Mouse (Mus musculus) liver, postnatal 0 days (tissue): ENCODE measurements around the gene Trf. TPM values are rescaled to one million over a fixed set of nuclear protein-coding genes. Genes with fewer than 3 reads are reported as not detected.

ENCODE experiments used
- ATAC-seq: fragments of 200-750 bp; cut with Nextera tagmentation; 2 replicates; pipeline ENCODE4 v1.8.0; 2017; ENCODE audit warnings: mild to moderate bottlenecking, moderate library complexity
- DNase-seq: peaks from one replicate; pipeline ENCODE4 v3.0.0-alpha.2; 2016
- H3K27ac ChIP-seq: fragments of 300-500 bp; sonication (generic); 2 replicates; pipeline ENCODE4 v1.5.1; 2014; ENCODE audit warnings: antibody characterized with exemption, moderate library complexity, mild to moderate bottlenecking, low read depth
- H3K27me3 ChIP-seq: fragments of 300-500 bp; sonication (generic); 2 replicates; pipeline ENCODE4 v1.6.1; 2014; ENCODE audit warnings: low read length, control low read depth, mixed read lengths; ENCODE audit not compliant: insufficient read depth
- H3K36me3 ChIP-seq: fragments of 300-500 bp; sonication (generic); replicated peaks from 2 replicates; pipeline ENCODE4 v1.6.1; 2014; ENCODE audit warnings: mild to moderate bottlenecking, control low read depth, low read length, moderate library complexity, mixed read lengths; ENCODE audit not compliant: insufficient read depth
- H3K4me1 ChIP-seq: fragments of 300-500 bp; sonication (generic); 2 replicates; pipeline ENCODE4 v1.6.1; 2014; ENCODE audit warnings: antibody characterized with exemption, mild to moderate bottlenecking, control low read depth; ENCODE audit not compliant: insufficient read depth
- H3K4me2 ChIP-seq: fragments of 300-500 bp; sonication (generic); 2 replicates; pipeline ENCODE4 v1.6.1; 2014; ENCODE audit warnings: low read depth, mild to moderate bottlenecking, low read length, moderate library complexity, mixed read lengths
- H3K4me3 ChIP-seq: fragments of 300-500 bp; sonication (generic); 2 replicates; pipeline ENCODE4 v1.5.1; 2014; ENCODE audit warnings: low read depth, low read length
- H3K9ac ChIP-seq: fragments of 300-500 bp; sonication (generic); replicated peaks from 2 replicates; pipeline ENCODE4 v1.6.1; 2014; ENCODE audit warnings: mild to moderate bottlenecking, moderate library complexity
- H3K9me3 ChIP-seq: fragments of 300-500 bp; sonication (generic); 2 replicates; pipeline ENCODE4 v1.6.1; 2016; ENCODE audit warnings: mild to moderate bottlenecking, control low read depth, low read length, mixed read lengths
- CTCF ChIP-seq: sonication (generic); IDR thresholded peaks from 2 replicates; pipeline ENCODE4 v1.5.1; 2016; ENCODE audit warnings: antibody characterized with exemption, low read depth
- EP300 ChIP-seq: IDR thresholded peaks from 2 replicates; pipeline ENCODE4 v1.6.1; 2016; ENCODE audit warnings: antibody characterized with exemption, low read depth, mild to moderate bottlenecking
- WGBS: fragments of 180-500 bp; shearing (Covaris S2); extraction: QIAGEN DNeasy Blood & Tissue Kit; methylation state at CpG from one replicate; pipeline ENCODE4 v1.1.7; 2014; ENCODE audit not compliant: insufficient replicate concordance; 5-methylcytosine and 5-hydroxymethylcytosine counted together
- polyA plus RNA-seq: library from polyadenylated mRNA; unstranded; fragments of >200 nt; fragmentation: Nextera tagmentation; extraction: Ambion mirVana; gene quantifications from 2 replicates; pipeline ENCODE4 v1.2.1, GENCODE M21; 2015

The Trf gene
- polyA plus RNA-seq, 1 experiment from 2014 or later: 33,336 TPM

DNA sequence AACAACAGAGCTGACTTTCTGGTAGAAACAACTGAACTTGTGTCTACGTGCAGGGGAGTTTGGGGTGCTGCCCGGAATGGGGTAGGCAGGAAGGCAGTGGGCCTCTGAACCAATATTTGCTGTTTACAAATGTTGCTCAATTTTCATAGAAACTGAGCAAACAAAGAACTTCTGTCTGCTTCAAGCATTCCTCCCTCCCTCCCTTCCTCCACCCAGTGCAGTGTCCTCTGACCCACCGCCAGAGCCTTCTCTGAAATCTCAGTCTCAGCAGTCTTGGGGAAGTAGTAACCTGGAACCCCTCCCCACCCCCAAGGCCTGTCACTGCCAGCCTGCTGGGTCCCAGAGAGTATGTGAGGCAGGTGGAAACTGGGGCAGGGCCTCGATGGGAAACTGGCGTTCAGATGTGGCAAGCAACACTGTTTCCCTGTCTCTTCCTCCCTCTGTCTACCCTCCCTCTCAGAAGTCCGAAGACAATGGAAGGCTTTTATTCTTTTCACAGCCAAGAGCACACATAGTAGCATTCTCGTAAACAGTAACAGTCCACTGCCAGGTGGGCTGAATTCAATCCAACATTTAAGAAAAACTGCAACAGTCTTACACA is 4.4 kb upstream of the Trf start:
- H3K4me1 ChIP-seq: peaks cover 33% of the 10 kb centered on the region
- H3K27me3 ChIP-seq: no peaks in the 10 kb centered on the region
- H3K9me3 ChIP-seq: no peaks in the 10 kb centered on the region
- ATAC-seq (peak; percentile 64), DNase-seq (peak; percentile 45)
- peak overlapping the region; percentile 41; the same call in 1 of the 2 replicates for H3K9ac ChIP-seq
- no peaks in the 10 kb centered on the region for H3K36me3 ChIP-seq
- 41% methylated on average over 7 of the region's 7 CpGs for WGBS
- TF ChIP-seq CTCF: no peak
- TF ChIP-seq EP300: 0 out of 2 replicates have a peak, but pooled peaks have one; percentile 40
- no peak overlapping the region; the same call in 1 of the 2 replicates for H3K4me2 ChIP-seq
- H3K27ac ChIP-seq: peak overlapping the region; percentile 96
- H3K4me3 ChIP-seq: no peak overlapping the region

DNA sequence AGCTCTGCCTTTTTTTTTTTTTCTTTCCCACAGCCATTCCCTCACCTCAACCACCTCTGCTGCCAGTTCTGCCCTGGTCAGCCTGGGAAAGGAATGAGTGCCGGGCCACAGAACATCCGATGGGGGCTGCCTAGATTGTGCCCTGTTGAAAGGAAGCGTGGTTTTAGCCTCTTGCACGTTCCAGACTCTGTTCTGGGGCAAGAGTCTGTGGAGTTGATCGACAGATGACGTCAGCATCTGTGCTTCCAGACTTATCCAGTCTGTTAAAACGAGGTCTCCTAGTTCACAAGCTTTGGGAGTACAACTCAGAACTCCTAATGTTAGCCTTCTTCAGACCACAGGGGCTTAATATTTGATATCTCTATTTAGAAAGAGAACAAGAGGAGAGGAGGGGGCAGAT is 3.8 kb upstream of the Trf start:
- Histone ChIP-seq H3K4me2 (no peak overlapping the region; the same call in 1 of the 2 replicates), H3K4me3 (no peak overlapping the region), H3K9ac (no peak overlapping the region; the same call in 1 of the 2 replicates), H3K27ac (peak overlapping the region; percentile 96), H3K36me3 (no peaks in the 10 kb centered on the region), H3K27me3 (no peaks in the 10 kb centered on the region), H3K9me3 (no peaks in the 10 kb centered on the region), H3K4me1 (peaks cover 33% of the 10 kb centered on the region)
- DNase-seq: peak; percentile 51
- 32% methylated on average over 7 of the region's 7 CpGs for WGBS
- TF ChIP-seq EP300 (no peak), CTCF (no peak)
- peak; percentile 48 for ATAC-seq

DNA sequence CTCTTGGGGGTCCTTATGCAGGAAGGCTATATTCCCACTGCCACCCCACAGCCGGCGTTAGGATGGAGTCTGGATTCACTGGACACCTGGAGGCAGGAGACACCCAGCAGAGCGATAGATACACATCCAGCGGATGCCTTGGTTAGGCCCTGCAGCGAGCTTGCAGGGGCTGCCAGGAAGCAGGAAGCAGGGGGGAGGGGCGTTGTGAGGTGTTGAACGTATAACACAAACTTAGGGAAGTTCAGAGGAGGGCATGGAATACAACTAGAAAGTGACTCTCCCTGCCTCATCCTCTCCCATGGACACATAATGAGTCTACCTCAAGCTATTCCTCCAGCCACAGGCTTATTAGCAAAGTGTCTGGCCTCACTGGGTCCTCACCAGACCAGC is 2.8 kb upstream of the Trf start:
- TF ChIP-seq EP300 (no peak), CTCF (no peak)
- no peak for ATAC-seq
- H3K27ac ChIP-seq: peak overlapping the region; percentile 96
- H3K36me3 ChIP-seq: no peaks in the 10 kb centered on the region
- no peak for DNase-seq
- H3K4me2 ChIP-seq: no peak overlapping the region
- no peaks in the 10 kb centered on the region for H3K27me3 ChIP-seq
- H3K4me1 ChIP-seq: peaks cover 33% of the 10 kb centered on the region
- H3K4me3 ChIP-seq: no peak overlapping the region
- H3K9me3 ChIP-seq: no peaks in the 10 kb centered on the region
- WGBS: 40% methylated on average over 7 of the region's 7 CpGs
- no peak overlapping the region for H3K9ac ChIP-seq

DNA sequence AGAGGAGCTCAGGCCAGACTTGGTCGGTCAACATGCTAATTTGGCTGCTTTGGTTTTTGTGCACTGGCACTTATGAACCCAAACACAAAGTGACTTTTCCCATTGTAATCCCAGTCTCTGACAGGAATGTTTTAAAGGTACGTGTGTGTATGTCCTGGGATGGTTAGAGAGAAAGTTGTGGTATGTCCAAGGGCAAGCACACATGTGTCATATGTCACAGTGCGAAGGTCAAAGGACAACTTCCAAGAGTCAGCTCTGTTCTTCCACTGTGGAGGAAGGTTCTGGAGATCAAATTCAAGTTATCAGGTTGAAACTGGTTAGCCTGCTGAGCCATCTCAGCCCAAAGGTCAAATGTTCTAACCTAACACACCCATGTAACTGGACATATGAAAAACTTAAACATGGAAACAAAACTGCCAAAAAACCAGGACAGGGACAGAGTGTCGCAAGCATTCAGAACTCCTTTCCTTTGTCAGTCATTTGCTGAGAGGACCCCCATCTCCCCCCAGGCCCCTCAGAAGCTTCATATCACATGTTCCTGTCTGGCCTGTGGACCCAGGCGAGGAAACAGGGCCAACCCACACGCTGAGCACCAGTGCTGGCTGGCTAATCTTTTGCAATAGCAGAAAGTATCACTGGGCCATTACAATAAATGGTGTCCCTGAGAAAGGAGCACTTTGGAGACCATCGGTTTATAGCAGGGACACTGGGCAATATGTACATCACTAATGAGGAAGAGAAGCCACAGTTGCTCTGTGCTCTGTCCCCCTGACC is 2.2 kb upstream of the Trf start:
- no peak for DNase-seq
- Histone ChIP-seq H3K27me3 (no peaks in the 10 kb centered on the region), H3K9me3 (no peaks in the 10 kb centered on the region), H3K4me2 (no peak overlapping the region), H3K27ac (peak overlapping the region; percentile 96), H3K9ac (no peak overlapping the region), H3K36me3 (peaks cover 3% of the 10 kb centered on the region; the same call in 1 of the 2 replicates), H3K4me1 (peaks cover 33% of the 10 kb centered on the region), H3K4me3 (no peak overlapping the region)
- TF ChIP-seq EP300: no peak
- TF ChIP-seq CTCF: no peak
- 65% methylated on average over 7 of the region's 7 CpGs for WGBS
- ATAC-seq: no peak

DNA sequence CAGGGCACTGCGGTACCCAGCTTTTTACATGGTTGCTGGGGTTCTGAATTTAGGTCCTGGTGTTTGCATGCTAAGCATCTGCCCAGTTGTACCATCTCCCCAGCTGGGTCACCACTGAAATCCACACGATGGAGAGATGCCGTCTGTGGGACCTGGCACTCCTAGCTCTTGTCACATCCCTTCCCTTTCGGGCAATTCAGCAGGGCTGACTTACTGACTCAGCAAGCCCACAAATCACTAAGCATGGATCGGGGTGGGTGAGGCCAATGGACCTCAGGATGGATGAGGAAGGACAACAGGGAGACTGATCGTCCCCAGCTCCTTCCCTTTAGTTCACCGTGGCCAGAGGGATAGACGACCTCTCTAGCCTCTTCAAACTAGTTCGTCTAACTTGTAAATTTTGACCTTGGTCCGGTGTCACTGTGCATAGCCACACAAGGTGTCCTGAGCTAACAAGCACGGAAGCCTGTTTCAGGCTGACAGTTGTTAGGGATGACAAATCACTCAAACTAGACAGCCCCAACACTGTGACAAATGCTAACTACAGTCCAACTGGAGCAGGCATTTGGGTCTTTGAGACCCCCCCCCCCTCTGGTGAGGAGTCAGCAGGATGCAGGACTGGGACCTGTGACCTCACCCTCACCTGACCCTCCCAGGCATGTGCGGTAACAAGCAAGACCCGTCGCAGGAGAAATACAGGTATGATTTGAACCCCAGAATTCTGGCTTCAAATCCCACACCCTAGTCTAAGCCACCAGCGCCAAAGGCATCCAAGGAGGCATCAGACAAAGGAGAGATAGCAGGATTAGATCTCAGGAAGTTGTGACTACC is 992 bp downstream of the Trf start:
- Histone ChIP-seq H3K27me3 (no peaks in the 10 kb centered on the region), H3K4me2 (peak overlapping the region; percentile 63), H3K4me3 (peak overlapping the region; percentile 56), H3K9ac (peak overlapping the region; percentile 66), H3K27ac (peak overlapping the region; percentile 91), H3K9me3 (no peaks in the 10 kb centered on the region), H3K36me3 (peaks cover 19% of the 10 kb centered on the region), H3K4me1 (peaks cover 29% of the 10 kb centered on the region)
- 60% methylated on average over 15 of the region's 15 CpGs for WGBS
- TF ChIP-seq EP300 (no peak), CTCF (no peak)
- no peak for ATAC-seq
- DNase-seq: no peak
